Mouse (Mus musculus) spleen, postnatal 0 days (tissue): Measurements from ENCODE around the gene Zfp605. TPM values are rescaled to one million over a fixed set of nuclear protein-coding genes. Genes with fewer than 3 reads are reported as not detected.

Experiments
- polyA plus RNA-seq: library from polyadenylated mRNA; unstranded; fragments of >200 nt; fragmentation: Nextera tagmentation; extraction: Ambion mirVana; gene quantifications from 2 replicates; pipeline ENCODE4 v1.2.1, GENCODE M21; 2015

Zfp605 gene
- polyA plus RNA-seq = 2.4 and 3.0 TPM in 2 replicates

DNA sequence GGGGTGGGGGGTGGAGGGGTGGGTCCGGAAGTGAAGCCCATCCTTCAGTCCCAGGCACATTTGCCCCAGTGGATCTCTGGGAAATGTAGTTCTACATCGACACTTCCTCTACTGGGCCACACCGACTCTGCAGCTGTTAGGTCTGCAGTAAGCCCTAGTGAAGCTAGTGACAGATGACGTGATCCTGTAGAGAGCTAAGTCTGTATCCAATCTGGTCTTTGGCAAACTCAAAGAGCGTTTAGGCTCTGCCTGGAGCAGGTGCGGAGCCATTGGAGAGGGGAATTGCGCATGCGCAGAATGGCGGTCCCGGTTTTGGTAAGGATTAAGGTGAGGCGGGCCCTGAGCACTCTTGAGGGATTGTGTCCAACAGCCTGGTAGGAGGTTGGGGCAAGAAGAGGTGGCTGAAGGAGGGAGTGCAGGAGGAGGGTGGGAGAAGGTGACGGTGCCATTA is at the start of gene Zfp605:
Gene Zfp605 (plus strand): TSS at position 102 of the 451 bp plus-strand sequence.

GRCm38 (mm10) chr5:110072413-110072812 is 37.5 kb upstream of the Zfp605 start, which contains the start of gene Gm17655:
TSS of gene Gm17655 (minus strand) at chr5:110072513.

DNA sequence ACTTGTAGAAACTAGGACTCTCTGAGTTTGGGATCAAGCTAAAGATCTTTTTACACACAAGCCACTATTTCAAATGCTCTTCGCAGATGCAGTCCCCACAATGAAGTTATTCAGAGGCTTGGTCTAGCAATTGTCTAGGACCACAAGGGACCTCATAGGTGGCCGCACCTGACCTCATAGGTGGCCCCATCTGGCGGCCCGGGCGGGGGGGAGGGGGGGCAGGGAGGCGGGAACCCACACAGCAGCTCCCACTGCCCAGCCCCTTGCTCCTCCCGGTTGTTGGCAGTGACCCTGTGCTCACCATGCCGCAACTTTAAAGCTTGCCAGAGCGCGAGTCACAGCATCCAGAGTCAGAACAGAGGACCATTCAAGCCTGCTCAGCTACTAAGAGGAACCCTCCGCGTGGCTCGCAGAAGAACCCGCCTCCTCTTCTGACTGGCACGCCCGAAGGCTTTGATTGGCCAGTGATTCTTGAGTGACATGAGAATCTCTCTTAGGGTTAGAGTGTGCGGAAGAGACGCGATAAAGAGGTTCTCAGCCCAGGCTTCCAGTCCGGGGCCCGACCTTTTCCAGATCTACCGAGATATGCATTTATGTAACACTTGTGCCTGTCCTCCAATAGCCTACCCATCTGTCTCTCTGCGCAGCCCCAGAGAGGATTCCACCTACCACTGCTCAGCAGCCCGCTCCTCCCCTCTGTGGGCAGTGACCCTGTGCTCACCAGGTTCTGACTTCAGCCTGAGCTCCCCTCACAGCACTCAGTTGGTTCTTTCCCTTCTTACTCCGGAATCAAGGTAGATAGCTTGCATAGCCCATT is 15.7 kb upstream of the Zfp605 start, which contains the start of gene Gm35315:
Gene Gm35315 (minus strand): TSS at position 391 of the 817 bp plus-strand sequence.

GRCm38 (mm10) chr5:110099656-110100580 is 10.0 kb upstream of the Zfp605 start, which contains the start of gene Plcxd1:
TSS of gene Plcxd1 (plus strand) at chr5:110099969.

GRCm38 (mm10) chr5:110107581-110108304 is 2.1 kb upstream of the Zfp605 start, which contains the start of gene Gtpbp6:
TSS of gene Gtpbp6 (minus strand) at chr5:110108197.

DNA sequence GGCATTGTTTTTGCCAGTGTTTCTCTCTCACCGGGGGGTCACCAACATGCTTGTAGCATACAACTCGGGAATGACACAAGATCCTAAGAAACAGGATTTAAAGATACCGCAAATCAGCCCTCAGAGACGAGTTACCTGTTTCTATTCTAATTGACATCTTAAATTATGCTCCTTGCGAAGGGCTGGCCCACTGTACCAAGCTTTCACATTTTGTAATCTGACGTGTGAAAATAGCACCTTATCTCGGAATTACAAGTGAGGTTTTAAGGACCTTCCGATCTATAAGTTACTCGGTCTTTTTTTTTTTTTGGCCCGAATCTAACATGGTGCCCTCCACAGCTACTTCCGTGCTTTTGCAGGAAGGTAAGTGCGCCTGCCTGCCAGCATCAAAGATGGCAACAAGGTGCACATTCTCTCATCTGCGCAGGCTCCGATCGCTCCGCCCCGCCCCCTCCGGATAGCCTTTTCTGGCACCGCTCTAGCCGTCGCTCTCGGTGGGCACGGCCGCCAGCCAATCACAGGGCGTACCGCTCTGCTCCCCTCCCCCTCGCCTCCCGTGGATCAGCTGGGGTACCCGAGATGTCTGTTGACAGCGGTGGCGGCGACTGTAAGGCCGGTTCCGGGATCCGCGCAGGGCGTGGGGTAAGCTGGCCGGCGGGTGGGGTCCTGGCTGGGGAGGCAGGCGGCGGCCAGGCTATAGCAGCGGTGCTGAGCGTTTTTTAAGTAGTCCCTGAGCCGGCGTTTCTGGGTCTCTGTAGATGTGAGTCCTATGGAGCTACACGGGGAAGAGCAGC is 25.6 kb downstream of the Zfp605 start, which contains the start of gene Chfr:
Gene Chfr (plus strand): TSS at position 550 of the 794 bp plus-strand sequence.

GRCm38 (mm10) chr5:110176362-110177020 is 66.6 kb downstream of the Zfp605 start, which contains the start of gene Golga3:
TSS of gene Golga3 (plus strand) at chr5:110176701.

Other genes starting within 250 kb of the Zfp605 start
- 0.42 and 0.61 TPM in 2 replicates for gene Gm15446, start 186.7 kb upstream of the Zfp605 start, polyA plus RNA-seq
- 15.3 and 16.2 TPM in 2 replicates for gene Zfp932, start 113.6 kb upstream of the Zfp605 start, polyA plus RNA-seq
- gene Gm17655, start 37.6 kb upstream of the Zfp605 start, polyA plus RNA-seq = 1.6 and 1.8 TPM in 2 replicates
- 0.41 and 0.61 TPM in 2 replicates for gene Gm35315, start 15.7 kb upstream of the Zfp605 start, polyA plus RNA-seq
- gene Plcxd1, start 10.1 kb upstream of the Zfp605 start, polyA plus RNA-seq = 0.36 and 0.49 TPM in 2 replicates
- 13.4 and 17.1 TPM in 2 replicates for gene Gtpbp6, start 1.9 kb upstream of the Zfp605 start, polyA plus RNA-seq
- gene Chfr, start 25.8 kb downstream of the Zfp605 start, polyA plus RNA-seq = 26.3 and 26.4 TPM in 2 replicates
- gene Golga3, start 66.6 kb downstream of the Zfp605 start, polyA plus RNA-seq = 7.4 TPM in 2 replicates
- gene Ankle2, start 120.9 kb downstream of the Zfp605 start, polyA plus RNA-seq = 16.2 and 18.0 TPM in 2 replicates
- 33.9 and 34.5 TPM in 2 replicates for gene Pgam5, start 159.8 kb downstream of the Zfp605 start, polyA plus RNA-seq
- gene Pxmp2, start 176.1 kb downstream of the Zfp605 start, polyA plus RNA-seq = 12.9 and 13.6 TPM in 2 replicates
- 18.9 and 20.6 TPM in 2 replicates for gene Pole, start 176.2 kb downstream of the Zfp605 start, polyA plus RNA-seq
- gene P2rx2, start 233.1 kb downstream of the Zfp605 start, polyA plus RNA-seq = 0.22 and 0.34 TPM in 2 replicates
- not detected in 2 replicates for gene Lrcol1, start 234.6 kb downstream of the Zfp605 start, polyA plus RNA-seq